Mouse (Mus musculus) embryonic fibroblast, embryonic 13.5 days (primary cell): ENCODE measurements around the gene Tmem150c.

Experiments
- CTCF ChIP-seq: IDR thresholded peaks from 2 replicates; pipeline ENCODE4 v1.5.1; 2011; ENCODE audit warnings: mild to moderate bottlenecking, control low read depth, low read length, moderate library complexity, borderline replicate concordance; ENCODE audit not compliant: insufficient read depth
- POLR2A ChIP-seq: IDR thresholded peaks from 2 replicates; pipeline ENCODE4 v1.6.1; 2011; ENCODE audit warnings: low read depth, mild to moderate bottlenecking, control low read depth, low read length, moderate library complexity

- TF ChIP-seq CTCF (no peak), POLR2A (no peak)
These were observed 27.0 kb upstream of the Tmem150c start for GRCm38 (mm10) chr5:100186618-100187017.
